Mouse (Mus musculus) heart, adult 2 months (tissue): Measurements from ENCODE around the gene Nhsl2.

Experiments
- CTCF ChIP-seq: fragments of 200-600 bp; IDR thresholded peaks from 2 replicates; pipeline ENCODE4 v1.8.1; 2022; ENCODE audit warnings: antibody characterized with exemption, mild to moderate bottlenecking, moderate library complexity
- EP300 ChIP-seq: fragments of 200-500 bp; IDR thresholded peaks from 2 replicates; pipeline ENCODE4 v1.6.1; 2011; ENCODE audit warnings: low read depth, low read length, control low read depth; ENCODE audit not compliant: insufficient read depth
- POLR2A ChIP-seq: fragments of 200-500 bp; IDR thresholded peaks from 2 replicates; pipeline ENCODE4 v1.6.1; 2011; ENCODE audit warnings: mild to moderate bottlenecking, low read depth, low read length, control low read depth; ENCODE audit not compliant: insufficient read depth

GRCm38 (mm10) chrX:101931016-101931415, 81.8 kb downstream of the Nhsl2 start:
- TF ChIP-seq CTCF (no peak), EP300 (no peak), POLR2A (no peak)
